ENCODE assay signal across 7 mouse cellular contexts in genomic region chr2:36214023-36214422, GRCm38 (mm10). TPM values are rescaled to one million over a fixed set of nuclear protein-coding genes. Genes with fewer than 3 reads are reported as not detected.
DNase-seq lines count a peak whose midpoint lies in the region; ATAC-seq and TF ChIP-seq lines count a peak whose summit lies in the region.

No protein-coding gene starts in this region.

- peak; percentile 92 for TF ChIP-seq CTCF in intestine, postnatal 0 days (IDR thresholded peaks at IDR 0.05; ENCODE audit: low read depth)

- intact Hi-C loops in left cerebral cortex, postnatal 36 days (cut with DNase I): loop anchor here (1.0 kb wide), 2 partner anchors 62 to 205 kb away; no protein-coding TSS in a partner anchor

- H3K4me2 ChIP-seq in intestine, postnatal 0 days (replicated peaks; ENCODE audit: low read depth): peak overlapping the region; percentile 47
- H3K4me2 ChIP-seq in midbrain, embryonic 12.5 days (replicated peaks): no peak overlapping the region

- H3K4me3 ChIP-seq in intestine, postnatal 0 days (ENCODE audit: low read depth, low read length): no peak overlapping the region
- H3K4me3 ChIP-seq in midbrain, embryonic 12.5 days: no peak overlapping the region

- peak; percentile 41 for ATAC-seq in granulocyte monocyte progenitor cell, adult 5-6 weeks (replicated peaks; ENCODE audit: poor library complexity, severe bottlenecking)
- ATAC-seq in intestine, postnatal 0 days: peak; percentile 85
- ATAC-seq in midbrain, embryonic 12.5 days (ENCODE audit: low FRiP score, low read depth): peak; percentile 81

- no peaks in the 10 kb centered on the region for H3K9me3 ChIP-seq in intestine, postnatal 0 days (ENCODE audit: control insufficient read depth)
- no peaks in the 10 kb centered on the region for H3K9me3 ChIP-seq in midbrain, embryonic 12.5 days

- H3K27me3 ChIP-seq in intestine, postnatal 0 days (replicated peaks; ENCODE audit: control insufficient read depth, insufficient read depth, low read length): peaks cover 25% of the 10 kb centered on the region
- H3K27me3 ChIP-seq in midbrain, embryonic 12.5 days: peaks cover 50% of the 10 kb centered on the region

- H3K27ac ChIP-seq in intestine, postnatal 0 days (ENCODE audit: low read depth, low read length): no peak overlapping the region
- H3K27ac ChIP-seq in midbrain, embryonic 12.5 days (replicated peaks): no peak overlapping the region

- 3% methylated on average over 8 of the region's 8 CpGs for WGBS in intestine, postnatal 0 days
- WGBS in midbrain, embryonic 12.5 days: 8% methylated on average over 8 of the region's 8 CpGs

- DNase-seq in adrenal gland, postnatal 10 days: peak; percentile 92
- DNase-seq in embryo, embryonic 9.5 days (ENCODE audit: extremely low spot score): peak; percentile 88
- DNase-seq in left cerebral cortex, postnatal 36 days (ENCODE audit: low spot score in 2 of 2): peak; percentile 83 to 85
- peak; percentile 78 for DNase-seq in skeletal muscle tissue, adult 2 months (ENCODE audit: low read depth, low spot score)

- H3K9ac ChIP-seq in intestine, postnatal 0 days (ENCODE audit: low read depth, low read length): no peak overlapping the region
- H3K9ac ChIP-seq in midbrain, embryonic 12.5 days (replicated peaks): no peak overlapping the region

- no peaks in the 10 kb centered on the region for H3K4me1 ChIP-seq in intestine, postnatal 0 days (replicated peaks; ENCODE audit: control insufficient read depth, insufficient read depth, low read length)
- H3K4me1 ChIP-seq in midbrain, embryonic 12.5 days: peaks cover 9% of the 10 kb centered on the region

- no peaks in the 10 kb centered on the region for H3K36me3 ChIP-seq in intestine, postnatal 0 days (ENCODE audit: control insufficient read depth, insufficient read depth)
- H3K36me3 ChIP-seq in midbrain, embryonic 12.5 days: no peaks in the 10 kb centered on the region

RNA-seq across cellular contexts. Expression of gene Ptgs1, which starts 16.2 kb away (rescaled TPM):
- total RNA-seq in adrenal gland, postnatal 10 days (2021): 10 to 100 TPM; 12.1 to 13.0 TPM
- total RNA-seq in granulocyte monocyte progenitor cell, adult 5-6 weeks (2014; fragmentation: Nextera tagmentation): 20.8 and 21.8 TPM in 2 replicates
- 30.5 and 31.0 TPM in 2 replicates for total RNA-seq in granulocyte monocyte progenitor cell, adult 5-6 weeks (2017)
- 29.5 and 31.0 TPM in 2 replicates for polyA plus RNA-seq in intestine, postnatal 0 days (2015; fragmentation: Nextera tagmentation; extraction: Ambion mirVana)
- 10 to 100 TPM; 16.1 to 22.2 TPM for total RNA-seq in left cerebral cortex, postnatal 36 days (2021)
- 3.9 and 4.4 TPM in 2 replicates for polyA plus RNA-seq in midbrain, embryonic 12.5 days (2016; fragmentation: Nextera tagmentation; extraction: Ambion mirVana)
